Mouse (Mus musculus) cortical plate, adult 2 months (tissue): Measurements from ENCODE around the gene Hexa. TPM values are rescaled to one million over a fixed set of nuclear protein-coding genes. Genes with fewer than 3 reads are reported as not detected.
A peak's percentile ranks its signal among the peaks of the same experiment; 100 is the strongest.

ENCODE experiments used
- H3K27ac ChIP-seq: fragments of 200-500 bp; 2 replicates; pipeline ENCODE4 v1.5.1; 2012; ENCODE audit warnings: low read length, control low read depth, inconsistent platforms; ENCODE audit not compliant: insufficient read depth
- H3K4me1 ChIP-seq: fragments of 200-500 bp; 2 replicates; pipeline ENCODE4 v1.6.1; 2011; ENCODE audit warnings: low read length; ENCODE audit not compliant: control insufficient read depth, insufficient read depth
- H3K4me3 ChIP-seq: fragments of 200-500 bp; 2 replicates; pipeline ENCODE4 v1.5.1; 2011; ENCODE audit warnings: mild to moderate bottlenecking, low read length, control low read depth; ENCODE audit not compliant: insufficient read depth
- CTCF ChIP-seq: fragments of 200-500 bp; IDR thresholded peaks from 2 replicates; pipeline ENCODE4 v1.5.1; 2011; ENCODE audit warnings: mild to moderate bottlenecking, control low read depth, low read length; ENCODE audit not compliant: insufficient read depth; ENCODE audit errors: extremely low read depth
- POLR2A ChIP-seq: fragments of 200-500 bp; IDR thresholded peaks from 2 replicates; pipeline ENCODE4 v1.6.1; 2011; ENCODE audit warnings: mild to moderate bottlenecking, low read length, control low read depth; ENCODE audit not compliant: insufficient read depth; ENCODE audit errors: extremely low read depth
- polyA plus RNA-seq: library from polyadenylated mRNA; depleted of rRNA; stranded (reverse); fragments of >200 nt; gene quantifications from 2 replicates; pipeline ENCODE4 v1.2.3, GENCODE M21; 2012; rRNA removed

Gene Hexa
- 56.1 and 59.4 TPM in 2 replicates for polyA plus RNA-seq

GRCm38 (mm10) chr9:59539441-59540137 is at the start of gene Hexa, which contains the start of gene Tmem202:
Hexa (plus strand) TSS chr9:59539540.
Tmem202 (minus strand) TSS chr9:59539847.
- peak within 1 kb of the TSS; percentile 89 for H3K27ac ChIP-seq
- H3K4me1 ChIP-seq = peaks cover 7% of the 10 kb centered on the region
- peak within 1 kb of the TSS; percentile 59 for H3K4me3 ChIP-seq
- TF ChIP-seq CTCF = no peak
- TF ChIP-seq POLR2A = peak; percentile 70

GRCm38 (mm10) chr9:59508146-59508545 is 31.2 kb upstream of the Hexa start:
- Histone ChIP-seq H3K4me3 (no peak overlapping the region), H3K27ac (no peak overlapping the region), H3K4me1 (no peaks in the 10 kb centered on the region)
- TF ChIP-seq CTCF (no peak), POLR2A (no peak)

GRCm38 (mm10) chr9:59512381-59512780 is 27.0 kb upstream of the Hexa start:
- Histone ChIP-seq H3K4me1 (no peaks in the 10 kb centered on the region), H3K27ac (no peak overlapping the region), H3K4me3 (no peak overlapping the region)
- TF ChIP-seq POLR2A = no peak
- no peak for TF ChIP-seq CTCF

- TF ChIP-seq POLR2A (no peak), CTCF (no peak)
- Histone ChIP-seq H3K4me3 (no peak overlapping the region), H3K4me1 (no peaks in the 10 kb centered on the region), H3K27ac (no peak overlapping the region)
These were observed 24.3 kb upstream of the Hexa start for GRCm38 (mm10) chr9:59515069-59515468.

- Histone ChIP-seq H3K27ac (no peak overlapping the region), H3K4me3 (no peak overlapping the region), H3K4me1 (no peaks in the 10 kb centered on the region)
- no peak for TF ChIP-seq CTCF
- no peak for TF ChIP-seq POLR2A
These were observed 22.2 kb upstream of the Hexa start for GRCm38 (mm10) chr9:59517127-59517526.

GRCm38 (mm10) chr9:59518976-59519375 is 20.4 kb upstream of the Hexa start:
- no peak for TF ChIP-seq POLR2A
- no peak for TF ChIP-seq CTCF
- Histone ChIP-seq H3K4me1 (no peaks in the 10 kb centered on the region), H3K4me3 (no peak overlapping the region), H3K27ac (no peak overlapping the region)

- Histone ChIP-seq H3K27ac (no peak overlapping the region), H3K4me1 (no peaks in the 10 kb centered on the region), H3K4me3 (no peak overlapping the region)
- TF ChIP-seq CTCF (no peak), POLR2A (no peak)
These were observed 19.9 kb upstream of the Hexa start for GRCm38 (mm10) chr9:59519396-59519795.

- H3K4me1 ChIP-seq = no peaks in the 10 kb centered on the region
- no peak overlapping the region for H3K4me3 ChIP-seq
- no peak overlapping the region for H3K27ac ChIP-seq
- no peak for TF ChIP-seq POLR2A
- no peak for TF ChIP-seq CTCF
These were observed 16.4 kb upstream of the Hexa start for GRCm38 (mm10) chr9:59522906-59523305.

GRCm38 (mm10) chr9:59526727-59527126 is 12.6 kb upstream of the Hexa start:
- Histone ChIP-seq H3K4me1 (no peaks in the 10 kb centered on the region), H3K4me3 (no peak overlapping the region), H3K27ac (no peak overlapping the region)
- TF ChIP-seq POLR2A (no peak), CTCF (no peak)

GRCm38 (mm10) chr9:59527580-59527979 is 11.8 kb upstream of the Hexa start:
- Histone ChIP-seq H3K4me3 (no peak overlapping the region), H3K4me1 (no peaks in the 10 kb centered on the region), H3K27ac (no peak overlapping the region)
- TF ChIP-seq POLR2A = no peak
